Mouse (Mus musculus) MN1 (cell line): ENCODE data around the gene Rhob.
A peak's percentile ranks its signal among the peaks of the same experiment; 100 is the strongest.

Experiments
- DNase-seq: peaks from one replicate; pipeline ENCODE4 v3.0.0-alpha.2; 2016; ENCODE audit warnings: low spot score

The Rhob gene

DNA sequence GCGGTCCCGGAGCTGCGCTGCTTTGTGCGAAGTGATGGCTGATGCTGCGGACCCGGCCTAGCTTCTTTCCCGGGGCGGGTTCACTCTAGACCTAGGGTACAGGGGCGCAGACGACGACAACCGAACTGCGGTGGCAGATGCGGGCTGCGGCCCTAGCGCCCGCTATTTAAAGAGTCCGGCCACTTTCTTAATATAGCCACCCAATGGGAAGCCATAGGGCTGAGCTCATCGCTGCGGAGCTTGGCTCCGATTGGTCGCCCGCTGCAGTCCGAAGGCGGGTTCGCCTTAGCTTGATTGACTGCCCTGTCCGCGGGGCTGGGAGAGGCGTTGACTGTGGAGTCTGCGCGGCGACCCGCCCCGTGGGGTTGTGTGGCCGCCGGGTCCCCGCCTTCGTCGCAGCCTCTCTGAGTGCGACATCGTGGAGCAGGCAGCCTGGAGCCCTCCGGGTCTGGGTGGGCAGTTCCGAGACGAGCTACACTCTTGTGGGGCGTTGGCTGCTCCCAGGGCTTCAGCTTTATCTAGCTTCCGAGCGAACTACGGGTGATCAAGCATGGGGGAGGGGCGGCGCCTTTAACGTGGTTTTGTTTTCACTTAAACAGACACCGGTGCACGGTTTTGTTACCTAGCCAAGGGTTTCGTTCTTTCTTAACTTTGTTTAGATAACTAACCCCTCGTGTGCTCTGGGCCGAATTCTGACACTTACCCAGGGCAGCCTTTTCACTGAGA, at the start of gene Rhob:
TSS of gene Rhob (minus strand) at position 139 of the 726 bp plus-strand sequence.
- peak; percentile 96 for DNase-seq

DNA sequence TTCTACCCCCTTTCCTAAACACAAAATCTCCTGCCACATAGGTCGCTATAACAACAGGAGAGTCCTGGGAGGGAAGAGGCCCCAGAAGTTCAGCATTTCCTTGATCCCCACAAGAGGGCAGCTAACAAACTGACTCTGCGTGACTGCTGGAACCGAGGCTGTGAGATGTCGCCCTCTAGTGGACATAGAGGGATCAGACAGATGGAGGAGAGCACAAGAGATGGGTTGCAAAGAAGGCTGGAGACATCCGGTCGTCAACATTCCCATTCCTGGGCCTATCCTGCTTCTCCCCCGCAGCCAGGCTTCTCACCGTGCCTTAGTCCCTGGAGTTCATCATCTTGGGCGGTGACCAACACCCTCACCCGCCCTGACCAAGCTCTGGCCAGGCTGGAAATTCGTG, 47.5 kb upstream of the Rhob start:
- peak; percentile 93 for DNase-seq

DNA sequence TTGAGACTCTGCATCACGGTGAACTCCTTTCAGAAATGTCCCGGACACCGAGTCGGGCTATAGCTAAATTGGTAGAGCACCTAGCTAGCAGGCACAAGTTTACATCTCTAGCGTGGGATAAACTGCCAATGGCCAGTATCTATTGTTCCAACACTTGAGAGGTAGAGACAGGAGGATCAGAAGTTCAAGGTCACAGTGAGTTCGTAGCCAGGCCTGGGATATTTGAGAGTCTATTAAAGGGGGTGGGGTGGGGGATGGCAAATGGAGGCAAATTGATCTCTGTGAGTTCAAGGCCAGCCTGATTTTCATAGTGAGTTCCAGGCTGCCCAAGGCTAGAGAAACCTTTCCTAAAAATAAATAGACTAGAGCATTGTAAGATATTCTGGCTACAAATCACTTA, 47.0 kb upstream of the Rhob start:
- no peak for DNase-seq

DNA sequence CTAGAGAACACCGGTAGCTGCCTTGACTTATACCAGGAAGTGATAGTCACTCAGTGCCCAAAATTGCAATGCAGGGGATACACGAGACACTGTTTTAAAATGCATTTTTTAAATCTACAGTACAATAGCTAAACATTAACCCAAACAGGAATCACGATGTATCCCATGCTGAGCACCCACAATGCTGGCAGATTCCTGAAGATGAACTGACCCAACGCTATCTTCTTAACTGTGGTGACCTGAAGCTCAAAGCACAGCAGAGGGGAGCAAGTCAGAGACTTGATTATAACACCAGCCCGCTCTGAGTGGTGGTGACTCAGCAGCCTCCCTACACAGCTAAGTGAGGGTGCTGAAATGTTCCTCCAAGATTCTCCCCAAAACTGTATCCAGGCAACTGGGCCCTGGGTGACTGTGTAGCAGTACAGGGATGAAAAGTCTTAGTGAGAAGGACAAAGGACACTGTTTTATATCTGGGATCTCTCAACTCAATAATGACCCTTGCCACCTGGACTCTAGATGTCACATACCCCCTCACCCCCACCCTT, 45.3 kb upstream of the Rhob start:
- DNase-seq = no peak

DNA sequence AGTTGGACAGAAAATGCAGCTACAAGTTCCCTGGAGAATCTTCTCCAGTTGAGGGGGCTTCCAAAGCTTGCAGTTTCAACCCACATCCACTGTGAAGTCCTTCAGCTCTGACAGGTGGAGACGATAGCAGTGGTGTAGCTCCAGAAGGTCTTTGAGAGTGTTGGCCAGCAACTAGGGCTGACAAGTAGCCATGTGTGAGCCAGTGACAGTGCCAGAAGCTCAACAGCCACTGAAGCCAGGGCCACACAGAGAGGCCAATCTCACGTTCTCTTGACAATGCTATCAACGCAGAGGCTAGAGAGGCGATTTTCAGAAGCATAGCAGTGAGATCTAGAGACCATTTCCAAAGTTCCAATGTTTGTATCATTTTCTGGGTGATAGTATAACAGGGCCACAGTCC, 42.6 kb upstream of the Rhob start:
- DNase-seq = no peak

DNA sequence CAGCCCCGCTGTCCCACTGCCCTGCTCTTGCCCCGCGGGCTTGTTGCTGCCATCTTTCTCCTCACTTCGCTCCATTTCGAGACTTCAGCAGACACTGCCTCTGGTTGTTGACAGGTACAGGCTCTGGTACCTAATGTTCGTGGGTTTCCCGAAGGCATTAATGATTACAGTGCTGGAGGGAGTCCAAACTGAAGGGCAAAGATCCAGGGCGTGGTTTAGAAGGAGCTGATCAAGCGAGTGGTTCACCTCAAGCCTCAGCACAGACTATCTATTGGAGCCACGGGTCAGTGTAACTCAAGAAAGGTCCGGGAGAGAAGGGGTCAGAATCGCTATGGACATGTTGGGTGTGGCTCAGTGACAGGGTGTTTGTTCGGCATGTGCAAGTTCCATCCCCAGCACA, 39.7 kb upstream of the Rhob start:
- no peak for DNase-seq

DNA sequence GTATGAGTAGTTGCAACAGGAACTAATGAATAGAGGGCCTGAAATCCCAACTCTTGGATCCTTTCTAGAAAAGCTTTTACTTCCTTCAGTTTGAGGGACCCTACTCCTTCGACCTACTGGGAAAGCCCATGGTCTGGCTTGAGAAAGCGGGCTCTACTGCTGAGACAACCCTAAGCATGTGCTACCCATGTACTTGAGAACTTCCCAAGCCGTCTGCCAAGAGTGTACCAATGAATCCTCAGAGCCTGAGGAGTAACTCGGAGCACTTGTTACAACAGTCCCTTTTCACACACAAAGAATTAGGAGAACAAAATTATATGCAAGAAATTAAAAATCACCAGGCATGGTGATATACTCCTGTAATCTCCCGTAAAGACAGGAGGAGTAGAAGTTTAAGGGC, 37.5 kb upstream of the Rhob start:
- DNase-seq = no peak

DNA sequence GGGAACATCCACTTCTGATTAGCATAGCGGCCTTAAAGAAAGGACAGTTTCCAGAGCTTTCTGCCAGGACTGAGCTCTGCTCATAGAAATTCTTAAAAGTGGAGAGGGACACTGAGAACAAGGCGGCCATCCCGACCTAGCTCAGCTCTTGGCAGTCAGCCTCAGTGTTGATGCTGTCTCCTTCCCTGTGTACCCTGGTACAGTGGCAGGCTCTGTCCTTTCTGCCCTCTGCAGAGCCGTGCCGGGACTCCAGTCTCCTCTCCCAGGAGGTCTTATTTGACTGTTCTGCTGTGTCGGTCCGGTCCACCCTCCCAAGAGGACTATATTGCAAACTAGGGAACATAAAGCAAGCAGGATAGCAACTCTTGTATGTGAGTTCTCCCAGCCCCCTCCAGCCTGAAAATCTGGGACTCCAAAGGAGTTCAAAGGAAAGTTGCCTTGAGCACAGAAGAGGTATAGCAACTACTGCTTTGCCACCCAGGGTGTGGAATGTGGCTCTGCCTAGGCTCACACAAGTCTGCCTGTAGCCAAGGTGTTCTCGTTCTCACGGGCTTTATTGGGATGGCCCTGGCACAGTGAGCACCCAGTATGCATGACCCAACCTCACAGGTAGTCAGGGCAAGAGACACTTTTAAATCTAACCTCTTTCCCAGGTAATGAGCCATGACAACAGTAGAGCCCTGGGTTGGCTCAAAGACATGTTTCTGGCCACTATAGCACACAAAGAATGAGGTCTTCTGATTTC, 36.6 kb upstream of the Rhob start:
- DNase-seq = no peak

DNA sequence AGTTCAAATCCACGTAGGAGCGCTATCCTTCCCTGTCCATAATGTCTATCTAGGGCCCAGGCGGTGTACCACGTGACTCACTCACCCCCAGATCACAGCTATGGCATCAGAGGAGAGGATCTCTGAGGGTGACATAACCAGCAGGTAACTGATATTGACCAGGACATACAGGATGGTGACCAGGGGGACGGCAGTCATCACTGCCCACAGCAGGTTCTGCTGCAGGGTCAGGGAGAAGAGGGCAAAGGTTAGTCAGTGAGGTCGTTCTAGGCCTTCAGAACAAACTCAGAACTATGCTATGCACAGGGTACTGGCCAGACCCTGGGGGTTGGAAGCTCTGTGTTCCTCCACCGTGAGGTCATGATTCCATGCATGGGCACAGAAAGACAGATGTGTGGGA, 35.8 kb upstream of the Rhob start:
- no peak for DNase-seq

DNA sequence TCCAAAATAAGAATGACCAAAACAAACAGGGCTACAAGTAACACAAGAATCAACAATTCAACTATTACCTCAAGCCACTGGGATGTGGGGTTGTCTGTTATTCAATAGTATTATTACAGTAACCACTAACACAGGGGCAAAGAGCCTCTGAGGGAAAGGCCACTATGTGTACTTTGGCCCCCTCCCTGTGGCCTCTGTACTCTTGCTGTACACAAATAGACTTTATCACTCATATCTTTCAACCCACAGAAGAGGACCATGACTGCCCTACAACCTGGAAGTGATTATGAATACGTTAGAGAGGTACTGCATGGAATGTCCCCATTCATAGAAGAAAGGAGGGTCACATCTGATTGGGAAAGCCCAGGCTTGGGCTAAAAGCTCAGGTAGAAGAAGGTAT, 35.1 kb upstream of the Rhob start:
- DNase-seq = no peak

DNA sequence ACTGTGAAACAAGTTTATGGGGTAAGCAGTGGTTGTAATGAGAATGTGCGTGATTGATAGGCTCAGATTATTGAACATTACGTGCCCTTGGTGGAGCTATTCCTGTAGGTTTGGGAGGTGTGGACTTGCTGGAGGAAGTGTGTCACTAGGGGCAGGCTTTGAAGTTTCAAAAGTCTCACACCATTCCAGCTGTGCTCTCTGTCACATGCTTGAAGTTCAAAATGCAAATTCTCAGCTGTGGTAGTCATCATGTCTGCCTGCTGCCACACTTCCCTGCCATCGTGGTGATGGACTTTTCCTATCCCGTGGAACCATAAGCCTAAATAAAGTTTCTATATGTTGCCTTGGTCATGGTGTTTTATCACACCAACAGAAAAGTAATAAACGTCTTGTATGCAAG, 28.0 kb upstream of the Rhob start:
- no peak for DNase-seq

DNA sequence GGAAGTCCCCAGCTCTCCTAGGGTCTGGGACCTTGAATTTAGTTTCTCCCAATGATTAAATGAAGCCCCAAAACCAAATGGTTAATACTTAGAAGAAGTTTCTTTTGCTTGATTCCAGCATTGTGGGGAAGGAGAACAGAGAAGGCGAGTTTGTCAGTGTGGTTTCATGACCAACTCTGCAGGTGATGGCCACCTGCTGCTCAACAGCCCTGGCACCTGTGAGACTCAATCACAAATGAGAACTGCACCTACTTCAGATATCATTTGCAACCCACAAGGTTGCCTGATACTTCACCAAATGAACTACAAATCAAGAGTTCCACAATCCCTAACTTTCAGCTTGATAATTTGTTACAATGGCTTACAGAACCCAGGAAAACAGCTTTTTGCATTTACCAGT, 27.4 kb upstream of the Rhob start:
- no peak for DNase-seq

DNA sequence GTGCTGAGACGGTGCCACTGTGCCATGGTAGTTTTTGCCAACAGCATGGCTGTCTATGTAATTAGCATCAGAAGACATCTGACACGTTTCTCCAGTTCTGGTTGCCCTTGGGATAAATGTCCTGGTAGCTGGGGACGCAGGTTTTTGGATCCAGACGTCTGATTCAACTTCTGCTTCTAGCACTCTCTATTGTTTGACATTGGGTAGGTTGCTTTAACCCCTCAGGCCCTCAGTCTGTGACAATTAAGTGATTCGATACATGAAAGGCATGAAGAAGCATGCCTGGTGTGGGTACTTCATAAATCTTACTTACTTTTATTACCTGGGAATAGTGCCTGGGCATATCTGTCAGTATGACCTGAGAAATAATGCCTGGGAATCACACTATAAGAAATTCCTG, 24.3 kb upstream of the Rhob start:
- no peak for DNase-seq

DNA sequence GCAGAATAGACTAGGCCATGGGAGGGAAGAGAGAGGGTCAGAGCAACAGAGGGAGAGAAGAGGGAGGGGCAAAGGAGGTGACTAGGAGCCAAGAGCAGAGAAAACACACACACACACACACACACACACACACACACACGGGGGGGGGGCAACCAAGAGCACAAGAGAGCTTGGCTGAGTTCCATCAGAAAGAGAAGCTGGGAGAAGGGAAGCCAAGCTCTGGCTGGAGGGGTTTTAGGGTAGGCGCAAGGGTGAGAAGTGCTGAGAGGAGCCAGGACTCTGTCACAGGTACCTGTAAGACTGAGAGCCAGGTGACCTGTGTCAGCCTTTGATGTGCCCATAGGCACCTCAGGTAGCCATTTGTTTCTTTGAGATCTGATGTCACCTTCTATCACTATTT, 22.9 kb upstream of the Rhob start:
- peak; percentile 26 for DNase-seq

DNA sequence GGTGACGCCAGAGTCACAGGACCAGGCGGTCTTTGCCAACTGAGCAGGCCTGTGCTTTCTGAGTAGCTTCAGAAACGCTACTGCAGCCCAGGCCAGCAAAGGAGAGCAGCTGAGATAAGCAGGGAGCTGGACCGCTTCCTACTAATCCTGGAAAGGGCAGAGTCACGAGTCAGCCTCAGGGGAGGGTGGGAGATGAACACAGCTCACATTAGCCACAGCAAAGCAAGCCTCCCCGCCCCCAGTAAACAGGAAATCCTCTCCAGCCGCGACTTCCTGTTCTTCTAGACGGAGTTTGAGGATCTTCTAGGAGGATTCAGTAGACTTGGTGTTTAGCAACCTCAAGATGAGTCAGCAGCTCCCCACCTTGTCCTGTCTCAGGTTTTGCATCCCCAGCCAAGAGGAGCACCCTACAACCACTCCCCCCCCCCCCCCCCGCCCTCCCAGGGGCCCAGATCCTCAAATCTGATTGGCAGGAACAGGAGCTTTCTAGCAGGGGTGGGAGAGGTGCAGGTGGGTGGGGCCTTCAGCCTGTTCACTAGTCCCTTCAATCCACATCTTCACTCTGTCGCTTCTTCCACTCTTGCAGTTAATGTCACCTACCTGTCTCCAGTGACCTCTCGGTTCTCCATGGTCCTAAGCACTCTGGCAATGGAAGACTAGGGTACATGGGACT, 21.7 kb upstream of the Rhob start:
- DNase-seq = peak; percentile 93

DNA sequence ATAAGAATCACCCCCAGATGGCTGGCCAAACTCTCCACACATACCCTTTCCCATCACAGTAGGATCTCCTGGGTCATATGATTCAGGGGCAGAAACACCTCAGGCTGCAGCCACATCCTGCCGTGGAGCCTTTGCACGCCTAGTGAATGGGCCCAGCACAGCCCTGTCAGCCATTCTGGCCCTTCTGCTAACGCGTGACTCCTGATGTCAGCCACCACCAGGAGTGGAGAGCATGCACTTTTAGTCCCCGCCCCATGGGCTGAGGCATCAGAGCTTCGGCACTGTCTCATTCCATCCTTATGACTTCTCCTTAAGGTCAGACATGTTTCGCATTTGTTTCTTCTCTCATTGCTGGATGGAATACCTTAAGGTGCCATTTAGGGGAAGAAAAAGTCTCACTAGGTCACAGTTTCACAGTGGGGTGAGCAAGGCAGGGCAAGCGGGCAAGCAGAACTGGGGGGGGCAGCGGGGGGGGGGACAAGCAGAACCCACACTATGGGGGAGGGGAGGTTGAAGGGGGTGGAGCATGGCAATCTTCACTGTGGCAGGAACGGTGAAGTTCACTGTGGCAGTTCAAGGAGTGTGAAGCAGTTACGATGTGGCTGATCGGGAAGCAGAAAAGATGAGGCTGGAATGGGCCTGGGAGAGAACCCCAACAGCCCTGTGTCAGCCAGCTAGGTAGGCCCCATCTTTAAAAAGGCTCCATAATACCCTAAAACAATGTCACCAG, 19.8 kb upstream of the Rhob start:
- DNase-seq = peak; percentile 95

DNA sequence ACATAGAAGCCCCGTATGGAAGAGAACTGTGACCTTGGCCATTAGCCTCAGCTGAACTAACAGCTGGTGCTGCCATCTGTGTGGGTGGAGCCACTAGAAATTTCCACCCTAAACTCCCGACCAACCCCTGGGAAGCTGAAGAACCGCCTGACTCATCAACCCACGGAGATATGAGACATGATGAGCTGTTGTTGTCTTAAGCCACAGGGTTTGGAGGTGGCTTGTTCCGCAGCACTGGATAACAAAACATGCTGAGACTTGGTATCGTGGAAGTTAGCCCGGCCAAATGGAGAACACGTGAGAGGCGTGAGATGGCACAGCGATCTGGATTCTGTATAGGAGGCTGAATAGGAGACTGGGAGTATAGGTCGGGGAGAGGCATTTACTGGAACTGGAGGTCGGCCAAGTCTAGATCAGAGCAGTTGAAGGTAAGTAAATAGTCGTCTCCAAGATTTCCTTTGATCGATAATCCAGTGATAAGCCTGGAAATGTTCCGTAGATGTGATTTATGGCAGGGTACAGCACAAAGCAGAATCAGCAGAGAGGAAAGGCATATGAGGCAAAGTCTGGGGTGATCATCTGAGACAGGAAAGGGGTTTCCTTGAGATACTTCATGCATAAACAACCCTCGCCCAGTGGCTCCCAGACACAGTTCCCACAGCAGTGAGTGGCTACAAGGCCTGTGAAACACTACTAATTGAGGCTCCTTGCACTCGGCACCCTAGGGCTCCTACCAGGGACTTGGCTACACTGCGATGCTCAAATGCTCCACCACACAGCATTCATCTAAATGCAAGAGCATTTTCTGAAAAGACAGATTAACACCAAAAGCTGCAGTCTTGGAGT, 11.5 kb upstream of the Rhob start:
- DNase-seq = no peak

DNA sequence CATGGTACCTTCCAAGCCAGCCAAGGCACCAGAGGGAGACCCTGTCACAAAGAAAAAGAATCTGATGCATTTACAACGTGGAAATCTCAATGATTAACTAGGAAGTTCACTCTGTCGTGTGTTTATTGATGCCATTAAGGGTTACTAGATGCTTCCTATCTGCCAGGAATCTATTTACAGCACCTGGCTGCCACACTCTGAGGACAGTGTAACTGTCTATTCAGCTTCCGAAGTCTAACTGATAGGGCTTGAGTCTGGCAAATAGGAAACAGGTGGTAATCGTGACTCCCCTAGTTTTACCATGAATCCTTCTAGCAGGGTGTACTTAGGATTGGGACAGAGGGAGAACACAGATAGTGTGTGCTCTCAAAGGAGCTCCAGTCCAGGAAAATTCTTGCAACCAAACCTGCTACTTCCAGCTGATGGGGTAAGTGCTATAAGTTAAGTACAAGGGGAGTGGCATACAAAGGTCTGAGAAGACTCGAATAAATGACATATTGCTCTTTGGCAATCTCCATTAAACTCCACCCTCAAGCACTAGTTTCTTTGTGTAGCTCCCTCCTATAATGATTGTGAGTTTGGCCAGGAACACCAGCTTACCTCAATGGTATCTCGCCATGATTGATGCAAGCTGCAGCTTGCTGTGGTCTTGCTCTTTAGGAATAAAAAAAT, 10.6 kb upstream of the Rhob start:
- DNase-seq = no peak

DNA sequence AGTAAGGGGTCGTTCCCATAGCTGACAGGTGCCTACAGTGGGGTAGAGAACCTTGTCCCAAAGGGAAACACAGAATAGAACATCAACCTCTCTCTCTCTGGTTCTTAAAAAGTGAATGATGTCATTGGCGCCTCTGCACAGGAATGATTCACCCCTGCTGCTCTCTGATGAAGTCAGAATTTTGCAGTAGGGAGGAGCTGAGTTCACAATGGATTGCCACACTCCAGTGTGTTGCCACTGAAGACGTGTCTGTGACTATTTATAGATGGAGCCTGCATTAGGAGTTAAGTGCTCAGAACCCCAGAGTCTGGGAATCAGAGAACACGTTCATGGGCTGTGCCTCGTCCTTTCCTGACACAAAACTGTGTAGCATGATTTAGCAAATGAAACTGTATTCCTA, 9.9 kb upstream of the Rhob start:
- DNase-seq = peak; percentile 32

DNA sequence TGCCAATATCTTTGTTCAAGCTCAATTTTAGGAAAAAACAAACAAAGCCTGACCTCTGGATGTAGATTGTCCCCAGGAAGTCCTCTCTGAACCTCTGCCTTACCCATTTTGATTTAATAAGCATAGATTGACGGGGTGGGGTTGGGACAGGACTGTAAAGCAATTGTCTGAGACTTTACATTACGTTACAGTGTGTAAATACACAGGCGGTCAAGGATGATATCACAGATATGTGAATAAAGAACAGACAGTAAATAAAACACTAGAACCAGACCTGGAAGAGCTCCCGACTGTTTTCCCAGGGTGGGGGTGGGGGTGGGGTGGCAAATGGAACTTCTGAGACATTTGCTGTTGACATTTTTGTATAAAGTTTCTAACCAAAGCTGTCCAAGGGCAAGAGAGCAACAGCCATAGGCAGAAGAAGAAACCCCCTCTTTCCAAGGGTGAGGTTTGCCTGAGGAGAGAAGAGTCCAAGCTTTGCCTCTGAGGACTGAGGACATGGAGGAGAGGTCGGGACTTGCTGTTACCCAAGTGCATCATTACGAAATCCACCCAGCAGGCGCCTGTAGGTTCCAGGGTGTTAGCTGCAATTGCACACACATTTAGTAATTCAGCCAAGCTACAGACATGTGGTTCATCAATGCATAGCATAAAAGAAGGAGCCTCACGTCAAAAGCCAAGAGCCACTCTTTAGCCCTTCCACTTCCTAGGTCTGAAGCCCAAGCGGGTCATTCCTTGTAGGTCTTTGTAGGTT, 7.3 kb upstream of the Rhob start:
- DNase-seq = peak; percentile 54
